Mouse (Mus musculus): ENCODE data around the gene Traf3ip2. TPM values are rescaled to one million over a fixed set of nuclear protein-coding genes. Genes with fewer than 3 reads are reported as not detected.
A peak's percentile ranks its signal among the peaks of the same experiment; 100 is the strongest.

Gene Traf3ip2
- polyA plus RNA-seq, 1 experiment from 2014 or later = 25.8 TPM

GRCm38 (mm10) chr10:39640817-39641226 lies 28.1 kb downstream of the Traf3ip2 start:
- Histone ChIP-seq H3K27ac (peak overlapping the region; percentile 42; the same call in 1 of the 2 replicates), H3K4me1 (replicated peaks) (peaks cover 8% of the 10 kb centered on the region), H3K27me3 (replicated peaks) (no peaks in the 10 kb centered on the region), H3K36me3 (peaks cover 16% of the 10 kb centered on the region), H3K4me2 (replicated peaks) (no peak overlapping the region), H3K4me3 (replicated peaks) (no peak overlapping the region), H3K9me3 (no peaks in the 10 kb centered on the region), H3K9ac (no peak overlapping the region)
- ATAC-seq = peak; percentile 73
- WGBS = 39% methylated on average over 4 of the region's 4 CpGs

DNA sequence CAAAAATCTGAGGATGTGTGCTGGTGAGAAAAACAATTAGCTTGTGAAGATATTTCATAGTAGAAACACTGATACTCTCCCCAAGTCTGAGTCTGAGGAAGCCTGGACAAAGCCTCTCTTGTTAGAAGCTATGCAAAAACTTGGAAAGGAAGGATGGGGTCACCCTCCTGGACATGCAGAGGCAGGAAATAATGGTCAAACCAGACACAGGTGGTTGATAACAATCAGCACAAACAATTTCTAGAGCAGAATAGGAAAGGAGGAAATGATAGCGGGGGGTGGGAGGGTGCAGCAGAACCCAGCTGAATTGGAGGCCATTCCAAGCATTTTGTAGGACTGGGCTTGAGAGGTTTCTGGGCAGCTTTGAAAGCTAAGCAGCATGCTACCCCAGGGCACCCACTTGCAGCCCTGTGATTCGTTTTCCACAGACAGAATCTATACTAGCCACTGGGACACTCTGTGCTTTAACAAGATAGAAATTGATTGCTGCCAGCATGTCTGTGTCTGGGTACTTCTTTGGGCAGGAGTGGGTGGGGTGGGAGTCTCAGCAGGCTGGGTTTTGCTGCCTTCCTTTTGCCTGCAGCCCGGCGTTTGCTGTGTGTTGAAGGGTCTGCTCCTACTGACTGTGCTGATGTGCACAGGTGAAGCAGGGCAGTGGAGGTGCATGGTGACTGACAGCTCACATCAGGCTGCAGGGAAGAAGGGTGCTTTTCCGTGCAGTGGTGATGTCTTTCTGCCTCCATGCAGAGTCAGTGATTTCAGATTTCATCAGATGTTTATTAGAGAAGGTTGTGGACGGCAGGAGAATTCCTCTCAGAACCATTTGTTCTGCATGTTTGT lies 33.3 kb downstream of the Traf3ip2 start:
- no peak; the same call in 1 of the 2 replicates for ATAC-seq
- Histone ChIP-seq H3K9ac (no peak overlapping the region), H3K27ac (peak overlapping the region; percentile 77), H3K9me3 (no peaks in the 10 kb centered on the region), H3K27me3 (replicated peaks) (no peaks in the 10 kb centered on the region), H3K36me3 (peaks cover 25% of the 10 kb centered on the region), H3K4me3 (replicated peaks) (no peak overlapping the region), H3K4me1 (replicated peaks) (peaks cover 16% of the 10 kb centered on the region), H3K4me2 (replicated peaks) (peak overlapping the region; percentile 4; the same call in 1 of the 2 replicates)
- 35% methylated on average over 6 of the region's 6 CpGs for WGBS

DNA sequence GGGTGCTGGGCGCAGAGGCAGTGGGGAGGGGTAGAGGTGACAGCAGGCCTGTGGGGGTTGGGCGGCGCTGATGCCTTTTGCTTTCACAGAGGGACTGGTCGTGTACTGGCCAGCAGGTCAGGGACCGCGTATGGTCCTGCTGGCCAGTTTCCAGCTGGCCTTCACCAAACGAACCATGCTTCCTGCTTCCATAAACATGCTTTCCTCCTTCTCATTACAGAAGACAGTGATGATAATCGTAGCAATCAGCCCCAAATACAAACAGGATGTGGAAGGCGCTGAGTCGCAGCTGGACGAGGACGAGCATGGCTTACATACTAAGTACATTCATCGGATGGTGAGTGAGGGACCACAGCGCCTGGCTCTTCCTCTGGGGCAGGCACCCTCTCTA lies 33.9 kb downstream of the Traf3ip2 start:
- peak; percentile 75 for ATAC-seq
- Histone ChIP-seq H3K4me2 (replicated peaks) (peak overlapping the region; percentile 4; the same call in 1 of the 2 replicates), H3K4me1 (replicated peaks) (peaks cover 16% of the 10 kb centered on the region), H3K27me3 (replicated peaks) (no peaks in the 10 kb centered on the region), H3K9me3 (no peaks in the 10 kb centered on the region), H3K9ac (no peak overlapping the region), H3K27ac (peak overlapping the region; percentile 77), H3K4me3 (replicated peaks) (no peak overlapping the region), H3K36me3 (peaks cover 31% of the 10 kb centered on the region)
- 34% methylated on average over 14 of the region's 14 CpGs for WGBS

- H3K4me2 ChIP-seq (replicated peaks) = no peak overlapping the region
- H3K36me3 ChIP-seq = peaks cover 35% of the 10 kb centered on the region
- H3K4me3 ChIP-seq (replicated peaks) = no peak overlapping the region
- peaks cover 16% of the 10 kb centered on the region for H3K4me1 ChIP-seq (replicated peaks)
- no peaks in the 10 kb centered on the region for H3K27me3 ChIP-seq (replicated peaks)
- no peak overlapping the region for H3K9ac ChIP-seq
- 57% methylated on average over 1 of the region's 1 CpGs for WGBS
- no peaks in the 10 kb centered on the region for H3K9me3 ChIP-seq
- ATAC-seq = no peak
- H3K27ac ChIP-seq = peak overlapping the region; percentile 77
These were observed 34.4 kb downstream of the Traf3ip2 start for GRCm38 (mm10) chr10:39647118-39647517.

GRCm38 (mm10) chr10:39648278-39648677 lies 35.5 kb downstream of the Traf3ip2 start:
- no peaks in the 10 kb centered on the region for H3K27me3 ChIP-seq (replicated peaks)
- 94% methylated on average over 3 of the region's 3 CpGs for WGBS
- H3K4me1 ChIP-seq (replicated peaks) = peaks cover 16% of the 10 kb centered on the region
- H3K4me2 ChIP-seq (replicated peaks) = no peak overlapping the region
- no peak overlapping the region for H3K27ac ChIP-seq
- H3K4me3 ChIP-seq (replicated peaks) = no peak overlapping the region
- H3K9ac ChIP-seq = no peak overlapping the region
- peaks cover 35% of the 10 kb centered on the region for H3K36me3 ChIP-seq
- no peak for ATAC-seq
- H3K9me3 ChIP-seq = no peaks in the 10 kb centered on the region

- ATAC-seq = no peak
- Histone ChIP-seq H3K27ac (no peak overlapping the region), H3K4me1 (replicated peaks) (peaks cover 16% of the 10 kb centered on the region), H3K36me3 (peaks cover 31% of the 10 kb centered on the region), H3K9me3 (no peaks in the 10 kb centered on the region), H3K27me3 (replicated peaks) (no peaks in the 10 kb centered on the region), H3K4me3 (replicated peaks) (no peak overlapping the region), H3K9ac (no peak overlapping the region), H3K4me2 (replicated peaks) (no peak overlapping the region)
- 94% methylated on average over 3 of the region's 3 CpGs for WGBS
These were observed 36.8 kb downstream of the Traf3ip2 start for GRCm38 (mm10) chr10:39649550-39649949.

- Histone ChIP-seq H3K4me2 (replicated peaks) (no peak overlapping the region), H3K4me1 (replicated peaks) (peaks cover 16% of the 10 kb centered on the region), H3K27ac (no peak overlapping the region), H3K9ac (no peak overlapping the region), H3K9me3 (no peaks in the 10 kb centered on the region), H3K36me3 (peaks cover 31% of the 10 kb centered on the region), H3K27me3 (replicated peaks) (no peaks in the 10 kb centered on the region), H3K4me3 (replicated peaks) (no peak overlapping the region)
- WGBS = 96% methylated on average over 3 of the region's 3 CpGs
- ATAC-seq = no peak
These were observed 37.6 kb downstream of the Traf3ip2 start for GRCm38 (mm10) chr10:39650316-39650715.

- 45% methylated on average over 8 of the region's 8 CpGs for WGBS
- Histone ChIP-seq H3K4me1 (replicated peaks) (0 out of 2 replicates have a peak, but pooled peaks cover 2% of the 10 kb centered on the region), H3K9me3 (no peaks in the 10 kb centered on the region), H3K36me3 (peaks cover 25% of the 10 kb centered on the region), H3K4me3 (replicated peaks) (no peak overlapping the region), H3K9ac (no peak overlapping the region), H3K27ac (no peak overlapping the region), H3K27me3 (replicated peaks) (no peaks in the 10 kb centered on the region), H3K4me2 (replicated peaks) (no peak overlapping the region)
- peak; percentile 28; the same call in 1 of the 2 replicates for ATAC-seq
These were observed 41.3 kb downstream of the Traf3ip2 start for GRCm38 (mm10) chr10:39654001-39654416.

GRCm38 (mm10) chr10:39658901-39659410 lies 46.2 kb downstream of the Traf3ip2 start:
- WGBS = 17% methylated on average over 5 of the region's 5 CpGs
- Histone ChIP-seq H3K4me1 (replicated peaks) (peaks cover 19% of the 10 kb centered on the region), H3K4me2 (replicated peaks) (no peak overlapping the region), H3K27me3 (replicated peaks) (no peaks in the 10 kb centered on the region), H3K27ac (peak overlapping the region; percentile 69), H3K36me3 (no peaks in the 10 kb centered on the region), H3K9ac (no peak overlapping the region), H3K9me3 (no peaks in the 10 kb centered on the region), H3K4me3 (replicated peaks) (no peak overlapping the region)
- peak; percentile 7; the same call in 1 of the 2 replicates for ATAC-seq

- H3K4me1 ChIP-seq (replicated peaks) = peaks cover 19% of the 10 kb centered on the region
- H3K4me3 ChIP-seq (replicated peaks) = no peak overlapping the region
- H3K4me2 ChIP-seq (replicated peaks) = peak overlapping the region; percentile 3; the same call in 1 of the 2 replicates
- H3K9ac ChIP-seq = no peak overlapping the region
- no peaks in the 10 kb centered on the region for H3K36me3 ChIP-seq
- H3K9me3 ChIP-seq = no peaks in the 10 kb centered on the region
- peak; percentile 88 for ATAC-seq
- peak overlapping the region; percentile 69 for H3K27ac ChIP-seq
- 6% methylated on average over 11 of the region's 11 CpGs for WGBS
- H3K27me3 ChIP-seq (replicated peaks) = no peaks in the 10 kb centered on the region
These were observed 46.9 kb downstream of the Traf3ip2 start for GRCm38 (mm10) chr10:39659411-39660268.

GRCm38 (mm10) chr10:39660269-39660655 lies 47.5 kb downstream of the Traf3ip2 start:
- no peak overlapping the region for H3K9ac ChIP-seq
- WGBS = 39% methylated on average over 3 of the region's 3 CpGs
- ATAC-seq = 0 out of 2 replicates have a peak, but pooled peaks have one; percentile 1

GRCm38 (mm10) chr10:39660698-39661097 lies 48.0 kb downstream of the Traf3ip2 start:
- H3K4me2 ChIP-seq (replicated peaks) = no peak overlapping the region
- no peaks in the 10 kb centered on the region for H3K36me3 ChIP-seq
- no peaks in the 10 kb centered on the region for H3K9me3 ChIP-seq
- H3K9ac ChIP-seq = no peak overlapping the region
- no peak overlapping the region for H3K4me3 ChIP-seq (replicated peaks)
- peak overlapping the region; percentile 69 for H3K27ac ChIP-seq
- ATAC-seq = 0 out of 2 replicates have a peak, but pooled peaks have one; percentile 5
- WGBS = 38% methylated on average over 5 of the region's 5 CpGs
- H3K4me1 ChIP-seq (replicated peaks) = peaks cover 23% of the 10 kb centered on the region
- H3K27me3 ChIP-seq (replicated peaks) = no peaks in the 10 kb centered on the region

More at GRCm38 (mm10) chr10:39660269-39660655, 47.5 kb downstream of the Traf3ip2 start:
- Histone ChIP-seq H3K27me3 (replicated peaks) (no peaks in the 10 kb centered on the region), H3K4me3 (replicated peaks) (no peak overlapping the region), H3K9me3 (no peaks in the 10 kb centered on the region), H3K4me2 (replicated peaks) (no peak overlapping the region), H3K36me3 (no peaks in the 10 kb centered on the region), H3K27ac (peak overlapping the region; percentile 69), H3K4me1 (replicated peaks) (peaks cover 23% of the 10 kb centered on the region)
